Mouse (Mus musculus): Measurements from ENCODE around the gene Ascl5.

Gene Ascl5

DNA sequence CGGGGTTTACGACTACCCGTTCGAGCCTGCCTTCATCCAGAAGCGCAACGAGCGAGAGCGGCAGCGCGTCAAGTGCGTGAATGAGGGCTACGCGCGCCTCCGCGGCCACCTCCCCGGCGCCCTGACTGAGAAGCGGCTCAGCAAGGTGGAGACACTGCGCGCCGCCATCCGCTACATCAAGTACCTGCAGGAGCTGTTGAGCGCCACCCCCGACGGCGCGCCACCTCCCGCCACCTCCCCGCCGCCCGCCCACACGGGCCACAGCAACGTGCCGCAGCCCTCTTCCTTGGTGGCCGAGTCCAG, 360 bp downstream of the Ascl5 start:
- in situ Hi-C loops (cut with MboI; ENCODE audit: low sequenced_read_pairs): no loop called here

DNA sequence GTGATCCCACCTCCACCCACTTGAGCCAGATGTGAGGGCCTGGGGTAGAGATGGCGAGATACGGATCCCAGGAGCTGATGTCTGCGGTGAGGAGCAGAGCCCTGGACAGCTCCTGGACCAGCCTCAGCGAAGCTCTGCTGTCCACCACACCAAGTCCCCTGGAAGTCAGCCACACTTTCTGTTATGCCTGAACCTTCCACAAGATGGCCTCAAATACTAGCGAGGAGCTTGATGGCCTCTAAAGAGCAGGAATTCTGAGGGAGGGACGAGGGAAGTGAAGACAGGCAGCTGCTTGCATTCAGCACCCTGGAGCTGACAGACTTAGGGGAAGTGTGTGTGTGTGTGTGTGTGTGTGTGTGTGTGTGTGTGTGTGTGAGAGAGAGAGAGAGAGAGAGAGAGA, 861 bp downstream of the Ascl5 start:
- in situ Hi-C loops (cut with MboI; ENCODE audit: low sequenced_read_pairs): no loop called here

DNA sequence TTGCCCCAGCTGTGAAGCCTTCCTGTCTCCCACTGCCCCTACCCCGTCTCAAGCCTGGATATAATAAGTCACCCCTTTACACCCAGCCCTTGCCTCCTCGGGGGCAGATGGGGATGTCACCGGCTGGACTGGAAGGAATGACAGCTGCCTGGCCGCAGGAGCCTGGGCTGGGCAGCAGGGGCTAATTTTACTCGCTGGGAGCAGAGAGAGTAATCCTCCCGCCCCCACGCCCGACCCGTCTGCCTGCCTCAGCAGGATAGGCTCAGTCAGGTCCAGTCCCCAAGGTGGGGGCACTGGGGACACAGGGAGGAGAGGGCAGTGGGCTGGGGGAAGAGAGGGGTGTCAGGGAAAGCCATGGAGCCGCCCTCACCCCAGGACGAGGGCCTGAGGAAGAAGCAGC, 1.9 kb downstream of the Ascl5 start, which contains the start of gene Cacna1s:
Cacna1s (plus strand) TSS at position 204 of the 400 bp plus-strand sequence.
- in situ Hi-C loops (cut with MboI; ENCODE audit: low sequenced_read_pairs): no loop called here

DNA sequence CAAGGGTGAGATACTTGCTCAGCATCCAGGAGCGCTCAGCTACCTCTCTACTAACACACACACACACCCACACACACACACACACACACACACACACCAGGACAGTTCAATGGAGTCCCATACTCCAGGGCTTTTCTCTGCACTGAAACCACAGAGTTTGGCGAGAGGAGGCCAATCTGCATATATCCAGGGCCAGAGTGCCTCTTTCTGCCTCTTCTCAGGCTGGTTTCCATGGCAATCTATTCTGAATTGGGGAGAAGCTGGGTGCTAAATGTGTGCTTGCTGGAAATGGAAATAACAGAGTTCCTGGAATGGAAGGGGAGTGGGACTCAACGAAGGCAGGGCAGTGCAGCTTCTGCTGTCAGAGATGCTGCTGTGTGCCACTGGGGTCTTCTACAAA, 5.2 kb downstream of the Ascl5 start:
- in situ Hi-C loops (cut with MboI; ENCODE audit: low sequenced_read_pairs): no loop called here

DNA sequence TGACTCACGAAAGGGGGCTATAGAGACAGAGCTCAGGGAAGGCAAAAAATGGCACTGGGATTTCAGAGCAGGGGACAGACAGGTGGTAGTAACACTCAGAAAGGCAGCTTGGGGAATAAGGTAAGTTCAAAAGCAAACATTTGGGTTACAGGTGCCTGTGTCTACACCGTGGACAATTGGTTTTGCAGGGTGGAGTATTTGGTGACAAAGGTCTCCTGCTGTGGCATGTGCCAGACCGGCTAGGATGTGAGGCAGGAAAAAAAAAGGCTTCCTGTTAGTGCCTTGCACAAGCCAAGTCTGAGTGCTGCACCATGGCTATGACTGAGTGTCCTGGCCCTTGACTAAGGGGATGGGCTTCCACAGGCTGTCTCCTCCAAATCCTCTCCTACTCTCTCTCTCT, 8.0 kb downstream of the Ascl5 start:
- in situ Hi-C loops (cut with MboI; ENCODE audit: low sequenced_read_pairs): no loop called here

DNA sequence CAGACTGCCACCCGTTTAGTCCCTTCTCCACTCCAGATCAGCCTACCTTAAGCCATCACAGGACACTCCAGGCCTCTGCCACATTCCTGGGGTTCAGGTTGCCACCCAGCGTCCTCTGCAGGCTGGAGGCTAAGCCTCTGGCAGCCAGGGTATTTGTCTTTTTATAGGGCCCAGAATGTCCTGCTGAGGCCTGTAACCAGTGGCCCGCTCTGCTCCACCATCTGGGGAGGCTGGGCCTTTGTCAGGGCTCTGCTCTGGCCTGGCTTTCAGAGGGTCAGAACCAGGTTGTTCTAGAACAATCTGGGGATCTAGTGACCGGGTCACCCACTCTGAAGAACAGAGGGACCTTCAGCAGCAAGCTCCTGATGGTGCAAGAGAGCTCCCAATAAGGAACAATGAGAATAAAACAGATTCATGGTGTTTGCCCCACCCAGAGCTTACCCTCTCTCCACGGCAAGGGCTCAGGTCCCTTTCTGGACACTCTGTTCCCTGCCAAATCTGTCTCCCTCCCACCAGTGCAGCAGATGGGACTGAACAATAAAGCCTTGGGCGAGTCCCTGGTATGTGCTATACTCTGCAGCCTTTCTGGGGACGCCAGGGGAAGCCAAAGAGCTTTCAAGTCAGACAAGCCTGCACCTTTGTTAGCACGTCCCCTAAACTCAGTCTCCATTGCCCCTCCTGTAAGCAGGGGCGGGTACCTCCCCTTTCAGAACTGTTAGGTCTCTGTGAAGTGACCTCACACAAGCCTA, 10.6 kb downstream of the Ascl5 start:
- in situ Hi-C loops (cut with MboI; ENCODE audit: low sequenced_read_pairs): no loop called here

DNA sequence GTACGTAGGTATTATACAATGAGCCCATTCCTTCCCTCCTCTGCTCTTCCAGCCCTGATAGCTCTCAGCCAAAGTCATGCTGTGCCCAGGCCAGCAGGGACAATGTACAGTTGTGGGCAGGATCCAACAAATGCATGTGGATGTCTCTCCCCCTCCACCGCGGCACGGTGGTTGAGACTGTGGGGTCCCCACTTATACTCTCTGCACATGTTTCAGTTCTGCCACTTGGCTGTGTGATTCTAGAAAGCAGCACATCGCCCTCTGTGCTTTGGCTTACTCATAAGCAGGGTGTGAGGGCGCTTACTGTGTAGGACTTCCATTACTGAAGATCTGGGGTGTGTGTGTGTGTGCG, 11.2 kb downstream of the Ascl5 start:
- in situ Hi-C loops (cut with MboI; ENCODE audit: low sequenced_read_pairs): no loop called here

DNA sequence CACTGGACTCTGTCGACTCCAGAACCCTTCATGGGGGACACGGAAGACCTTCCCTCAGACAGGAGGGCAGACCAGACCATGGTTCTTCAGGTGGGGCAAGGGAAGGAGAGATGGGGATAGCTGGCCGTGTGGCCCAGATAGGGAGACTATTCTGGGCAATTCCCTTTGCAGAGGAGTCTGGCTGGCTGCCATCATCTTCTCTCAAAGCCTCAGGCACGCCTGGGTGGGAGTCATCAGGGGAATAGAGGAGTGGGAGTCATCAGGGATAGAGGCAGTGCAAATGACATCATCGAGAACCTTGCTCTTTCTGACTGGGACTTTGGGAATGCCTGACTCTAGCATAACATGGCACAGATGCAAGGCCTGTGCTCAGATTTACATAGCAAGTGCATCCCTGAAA, 13.4 kb downstream of the Ascl5 start:
- in situ Hi-C loops (cut with MboI; ENCODE audit: low sequenced_read_pairs): no loop called here

DNA sequence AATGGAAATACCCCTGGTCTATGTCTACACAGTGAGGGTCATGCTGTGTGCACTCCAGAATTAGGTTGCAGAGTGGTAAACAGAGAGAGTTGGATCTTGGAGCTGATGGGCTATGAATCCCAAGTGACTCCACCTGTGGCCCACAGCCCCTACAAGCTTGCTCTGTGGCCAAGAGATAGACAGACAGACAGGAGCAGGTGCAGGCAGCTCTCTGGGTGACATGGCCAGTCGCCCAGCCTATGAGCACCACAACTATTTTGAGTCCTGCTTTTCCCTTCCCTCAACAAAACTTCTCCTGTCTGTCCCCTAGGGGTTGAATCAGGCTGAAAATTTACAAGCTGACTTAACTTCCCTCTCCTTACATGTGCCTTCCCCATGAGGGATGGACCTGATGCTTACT, 16.0 kb downstream of the Ascl5 start:
- in situ Hi-C loops (cut with MboI; ENCODE audit: low sequenced_read_pairs): no loop called here

DNA sequence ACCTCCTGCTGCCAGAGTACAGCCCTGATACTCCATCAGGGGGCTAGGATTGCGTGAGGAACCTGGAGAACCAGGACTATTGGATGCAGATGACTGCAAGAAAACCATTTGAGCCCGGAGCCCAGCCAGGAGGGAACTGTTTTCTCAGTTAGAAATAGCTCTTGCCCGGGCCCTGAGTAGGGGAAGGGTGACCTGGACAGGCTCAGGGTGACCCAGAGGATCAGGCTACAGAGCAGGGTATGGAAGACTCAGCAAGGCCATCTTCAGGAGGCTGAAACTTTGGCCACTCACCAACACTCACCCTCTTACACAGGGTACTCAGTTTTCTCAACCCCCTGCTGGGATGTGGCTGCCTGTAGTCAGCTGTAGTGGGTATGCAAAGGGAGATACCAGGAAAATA, 17.0 kb downstream of the Ascl5 start:
- in situ Hi-C loops (cut with MboI; ENCODE audit: low sequenced_read_pairs): no loop called here

DNA sequence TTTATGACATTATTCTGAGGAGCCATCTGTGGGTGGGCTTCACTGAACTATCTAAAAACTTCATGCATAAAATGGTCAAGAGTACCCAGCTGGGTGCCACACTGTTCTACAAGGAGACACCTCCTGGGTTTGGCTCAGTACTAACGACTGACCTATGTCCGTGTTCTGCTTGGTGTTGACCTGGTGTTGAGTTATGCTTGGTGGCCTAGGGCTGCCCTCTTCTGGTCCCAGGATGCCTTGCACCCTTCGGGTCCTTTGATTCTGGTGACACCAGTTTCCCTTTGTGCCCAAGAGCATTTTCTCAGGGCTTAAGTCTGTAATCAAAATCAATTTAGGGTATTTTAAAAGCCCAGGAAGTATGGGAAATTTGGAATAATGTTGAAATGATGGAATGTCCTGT, 25.5 kb downstream of the Ascl5 start:
- in situ Hi-C loops (cut with MboI; ENCODE audit: low sequenced_read_pairs): no loop called here

DNA sequence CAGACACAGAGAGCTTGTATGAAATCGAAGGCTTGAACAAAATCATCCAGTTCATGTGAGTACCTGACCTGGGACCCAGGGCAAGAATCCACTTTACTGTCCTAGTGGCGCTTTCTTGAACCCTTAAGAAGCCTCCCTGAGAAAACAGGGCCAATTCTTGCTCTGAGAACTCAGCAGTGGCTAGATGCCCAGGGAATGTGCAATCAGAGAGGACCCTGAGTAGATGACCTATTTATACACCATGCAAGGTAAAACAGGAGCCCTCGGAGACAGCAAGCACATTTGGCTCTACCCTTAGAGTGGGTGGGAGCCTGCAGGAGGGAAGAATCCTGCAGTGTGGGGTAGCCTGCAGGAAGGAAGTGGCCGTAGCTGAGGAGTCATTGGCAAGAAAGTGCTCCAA, 27.1 kb downstream of the Ascl5 start:
- in situ Hi-C loops (cut with MboI; ENCODE audit: low sequenced_read_pairs): no loop called here

DNA sequence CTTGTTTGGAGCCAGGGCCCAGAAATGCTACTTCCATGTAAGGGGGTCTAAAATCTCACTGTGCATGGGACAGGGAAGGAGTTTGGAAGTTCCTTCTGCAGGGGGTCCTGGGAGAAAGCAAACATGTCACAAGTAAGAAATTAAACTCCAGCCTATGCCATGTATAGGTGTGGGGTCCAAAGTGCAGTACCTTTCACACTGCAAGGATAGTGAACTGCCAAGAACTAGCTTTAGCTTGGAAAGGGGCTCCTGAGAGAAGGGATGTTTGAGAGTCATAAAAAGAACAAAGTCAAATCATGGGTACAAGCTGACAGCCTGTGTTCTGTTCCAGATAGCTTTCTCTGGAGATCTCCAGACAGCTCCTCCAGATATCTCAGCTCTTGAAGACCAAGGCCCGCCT, 30.6 kb downstream of the Ascl5 start:
- in situ Hi-C loops (cut with MboI; ENCODE audit: low sequenced_read_pairs): no loop called here

DNA sequence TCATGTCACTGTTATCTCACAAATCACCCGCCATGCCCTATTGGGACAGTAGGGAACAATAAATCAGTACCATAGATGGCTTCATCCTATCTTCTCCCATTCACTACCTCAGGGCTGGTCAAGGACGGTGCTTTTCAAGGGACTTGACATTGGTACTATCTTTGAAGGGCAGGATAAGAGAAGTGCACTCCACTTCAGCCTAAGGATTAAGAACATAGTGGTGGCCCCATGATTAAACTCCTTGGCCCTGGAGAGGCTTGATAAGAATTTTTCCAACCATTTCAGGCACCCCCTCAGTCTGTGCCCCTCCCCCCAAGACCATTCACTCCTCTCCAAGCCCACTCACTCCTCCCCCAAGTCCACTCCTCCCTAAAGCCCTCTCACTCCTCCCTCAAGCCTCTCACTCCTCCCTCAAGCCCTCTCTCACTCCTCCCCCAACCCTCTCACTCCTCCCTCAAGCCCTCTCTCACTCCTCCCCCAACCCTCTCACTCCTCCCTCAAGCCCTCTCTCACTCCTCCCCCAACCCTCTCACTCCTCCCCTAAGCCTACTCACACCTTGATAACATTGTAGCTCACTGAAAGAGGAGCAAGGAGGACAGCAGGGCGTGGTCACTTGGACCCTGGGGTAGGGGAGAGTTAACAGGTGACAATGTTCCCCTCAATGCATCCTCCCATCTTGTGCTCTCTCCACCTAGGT, 35.5 kb downstream of the Ascl5 start:
- in situ Hi-C loops (cut with MboI; ENCODE audit: low sequenced_read_pairs): no loop called here

DNA sequence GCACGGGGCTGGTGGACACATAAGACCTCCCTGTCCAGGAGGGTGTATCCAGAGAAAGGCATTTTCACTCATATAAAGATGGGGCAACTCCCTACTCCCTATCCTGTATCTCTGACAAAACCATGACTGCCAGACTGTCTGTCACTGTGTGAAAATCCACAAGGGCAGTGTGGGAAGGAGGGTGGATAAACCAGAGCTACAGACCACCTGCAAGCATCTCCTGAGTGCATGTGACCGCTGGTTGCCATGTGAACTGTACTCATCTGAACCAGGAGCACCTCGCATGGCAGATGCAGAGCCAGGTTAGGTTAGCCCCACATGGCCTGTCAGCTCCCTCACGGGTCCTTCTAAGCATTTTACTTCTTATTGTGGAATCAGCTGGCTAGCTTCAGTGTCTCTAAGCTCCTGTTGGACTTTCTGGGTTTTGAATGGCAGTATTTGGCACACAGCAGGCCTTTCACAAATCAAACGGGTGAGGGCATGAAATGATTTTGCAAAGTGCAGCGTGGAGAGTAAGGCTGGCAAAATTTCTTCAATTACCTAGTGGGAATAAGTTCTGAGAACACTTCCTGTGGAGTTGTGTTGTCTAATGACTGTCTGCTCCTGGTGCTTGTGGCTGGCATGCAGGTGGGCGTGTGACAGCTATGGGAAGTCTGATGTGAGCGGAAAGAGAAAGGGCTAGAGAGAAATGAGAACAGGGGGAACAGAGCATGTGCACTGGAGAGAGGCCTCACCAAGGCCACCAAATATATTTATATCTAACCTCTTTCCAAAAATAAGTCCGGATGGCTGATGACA, 39.0 kb downstream of the Ascl5 start:
- in situ Hi-C loops (cut with MboI; ENCODE audit: low sequenced_read_pairs): no loop called here

DNA sequence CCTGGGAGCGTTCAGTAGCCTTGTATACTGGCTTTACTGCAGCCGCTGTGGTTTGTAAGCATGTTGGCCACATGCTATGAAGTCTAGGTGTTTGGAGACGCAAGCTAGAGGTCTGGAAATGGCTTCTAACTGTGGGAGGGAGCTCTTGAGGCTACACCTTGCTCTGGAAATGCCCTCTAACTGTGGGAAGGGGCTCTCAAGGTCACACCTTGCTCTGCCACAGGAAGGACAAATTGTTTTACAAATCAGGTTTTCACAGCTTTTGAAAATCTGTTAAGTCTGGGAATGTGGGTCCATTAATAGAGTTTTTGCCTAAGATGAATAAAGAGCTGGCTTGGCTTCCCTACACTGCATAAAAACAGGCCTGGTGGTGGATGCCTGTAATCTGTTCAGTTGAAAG, 43.1 kb downstream of the Ascl5 start:
- in situ Hi-C loops (cut with MboI; ENCODE audit: low sequenced_read_pairs): no loop called here

DNA sequence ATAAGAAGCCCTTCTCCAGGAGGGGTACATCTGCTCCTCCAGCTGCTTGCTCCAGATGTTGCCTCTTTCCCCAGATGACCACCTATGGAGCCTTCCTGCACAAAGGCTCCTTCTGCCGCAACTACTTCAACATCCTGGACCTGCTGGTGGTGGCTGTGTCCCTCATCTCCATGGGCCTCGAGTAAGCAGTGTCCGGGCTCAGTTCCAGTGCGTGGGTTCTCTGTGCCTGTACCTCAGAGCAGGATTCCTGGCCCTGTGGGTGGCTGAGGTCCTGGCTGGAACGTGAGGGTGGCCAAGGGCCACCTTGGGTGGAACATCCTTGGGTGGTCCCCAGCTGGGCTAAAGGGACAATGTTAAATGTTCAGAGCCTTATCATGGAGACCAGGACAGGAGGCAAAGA, 44.2 kb downstream of the Ascl5 start:
- in situ Hi-C loops (cut with MboI; ENCODE audit: low sequenced_read_pairs): no loop called here

Data from CH12F3 (cell line).